Mouse (Mus musculus) intestine, embryonic 16.5 days (tissue): ENCODE measurements around the gene Asic2. TPM values are rescaled to one million over a fixed set of nuclear protein-coding genes. Genes with fewer than 3 reads are reported as not detected.

ENCODE experiments used
- ATAC-seq: fragments of 200-750 bp; cut with Nextera tagmentation; 2 replicates; pipeline ENCODE4 v1.8.0; 2017; ENCODE audit warnings: moderate TSS enrichment, moderate library complexity
- H3K27ac ChIP-seq: fragments of 300-500 bp; sonication (generic); 2 replicates; pipeline ENCODE4 v1.5.1; 2014; ENCODE audit warnings: mild to moderate bottlenecking, low read length
- H3K27me3 ChIP-seq: fragments of 300-500 bp; sonication (generic); replicated peaks from 2 replicates; pipeline ENCODE4 v1.6.1; 2014; ENCODE audit warnings: low read length, control low read depth, mixed read lengths; ENCODE audit not compliant: control insufficient read depth, insufficient read depth
- H3K36me3 ChIP-seq: fragments of 300-500 bp; sonication (generic); 2 replicates; pipeline ENCODE4 v1.6.1; 2014; ENCODE audit warnings: low read length, control low read depth; ENCODE audit not compliant: control insufficient read depth, insufficient read depth
- H3K4me1 ChIP-seq: fragments of 300-500 bp; sonication (generic); 2 replicates; pipeline ENCODE4 v1.6.1; 2014; ENCODE audit warnings: low read length, control low read depth, mixed read lengths; ENCODE audit not compliant: control insufficient read depth, insufficient read depth
- H3K4me2 ChIP-seq: fragments of 300-500 bp; sonication (generic); 2 replicates; pipeline ENCODE4 v1.6.1; 2014; ENCODE audit warnings: low read depth, low read length, control low read depth
- H3K4me3 ChIP-seq: fragments of 300-500 bp; sonication (generic); 2 replicates; pipeline ENCODE4 v1.5.1; 2014; ENCODE audit warnings: mild to moderate bottlenecking, low read length
- H3K9ac ChIP-seq: fragments of 300-500 bp; sonication (generic); 2 replicates; pipeline ENCODE4 v1.6.1; 2014; ENCODE audit warnings: low read depth, low read length
- H3K9me3 ChIP-seq: fragments of 300-500 bp; sonication (generic); 2 replicates; pipeline ENCODE4 v1.6.1; 2016; ENCODE audit warnings: low read length, control low read depth; ENCODE audit not compliant: control insufficient read depth
- WGBS: fragments of 180-500 bp; shearing (Covaris S2); extraction: QIAGEN DNeasy Blood & Tissue Kit; methylation state at CpG from one replicate; pipeline ENCODE4 v1.1.7; 2014; 5-methylcytosine and 5-hydroxymethylcytosine counted together
- polyA plus RNA-seq: library from polyadenylated mRNA; unstranded; fragments of >200 nt; fragmentation: Nextera tagmentation; extraction: Ambion mirVana; gene quantifications from 2 replicates; pipeline ENCODE4 v1.2.1, GENCODE M21; 2015

The Asic2 gene
- polyA plus RNA-seq, 1 experiment from 2014 or later, result 0.15 TPM

GRCm38 (mm10) chr11:81658850-81659249 lies 309.4 kb downstream of the Asic2 start:
- WGBS, result 52% methylated on average over 1 of the region's 1 CpGs
- Histone ChIP-seq H3K36me3 (no peaks in the 10 kb centered on the region), H3K4me3 (no peak overlapping the region), H3K9me3 (no peaks in the 10 kb centered on the region), H3K27me3 (no peaks in the 10 kb centered on the region), H3K27ac (no peak overlapping the region), H3K4me2 (no peak overlapping the region), H3K9ac (no peak overlapping the region), H3K4me1 (no peaks in the 10 kb centered on the region)
- no peak for ATAC-seq

- no peaks in the 10 kb centered on the region for H3K27me3 ChIP-seq
- H3K9me3 ChIP-seq, result no peaks in the 10 kb centered on the region
- H3K9ac ChIP-seq, result no peak overlapping the region
- H3K4me1 ChIP-seq, result no peaks in the 10 kb centered on the region
- WGBS, result 33% methylated on average over 2 of the region's 2 CpGs
- no peak overlapping the region for H3K27ac ChIP-seq
- ATAC-seq, result no peak
- no peak overlapping the region for H3K4me3 ChIP-seq
- H3K4me2 ChIP-seq, result no peak overlapping the region
- H3K36me3 ChIP-seq, result no peaks in the 10 kb centered on the region
Observed at GRCm38 (mm10) chr11:81657121-81657520, 311.1 kb downstream of the Asic2 start.

- no peaks in the 10 kb centered on the region for H3K36me3 ChIP-seq
- WGBS, result 32% methylated on average over 4 of the region's 4 CpGs
- no peaks in the 10 kb centered on the region for H3K4me1 ChIP-seq
- no peak for ATAC-seq
- no peaks in the 10 kb centered on the region for H3K9me3 ChIP-seq
- no peak overlapping the region for H3K4me2 ChIP-seq
- H3K4me3 ChIP-seq, result no peak overlapping the region
- no peak overlapping the region for H3K27ac ChIP-seq
- no peak overlapping the region for H3K9ac ChIP-seq
- H3K27me3 ChIP-seq, result no peaks in the 10 kb centered on the region
Observed at GRCm38 (mm10) chr11:81647828-81648227, 320.4 kb downstream of the Asic2 start.

GRCm38 (mm10) chr11:81645549-81645948 lies 322.7 kb downstream of the Asic2 start:
- no peak overlapping the region for H3K4me2 ChIP-seq
- no peaks in the 10 kb centered on the region for H3K9me3 ChIP-seq
- H3K4me3 ChIP-seq, result no peak overlapping the region
- H3K36me3 ChIP-seq, result no peaks in the 10 kb centered on the region
- ATAC-seq, result no peak
- H3K27me3 ChIP-seq, result no peaks in the 10 kb centered on the region
- H3K9ac ChIP-seq, result no peak overlapping the region
- 78% methylated on average over 3 of the region's 3 CpGs for WGBS
- H3K4me1 ChIP-seq, result no peaks in the 10 kb centered on the region
- H3K27ac ChIP-seq, result no peak overlapping the region

- ATAC-seq, result no peak
- Histone ChIP-seq H3K27ac (no peak overlapping the region), H3K4me1 (no peaks in the 10 kb centered on the region), H3K9ac (no peak overlapping the region), H3K4me2 (no peak overlapping the region), H3K4me3 (no peak overlapping the region), H3K9me3 (no peaks in the 10 kb centered on the region), H3K36me3 (no peaks in the 10 kb centered on the region), H3K27me3 (no peaks in the 10 kb centered on the region)
- WGBS, result 85% methylated on average over 9 of the region's 9 CpGs
Observed at GRCm38 (mm10) chr11:81636356-81636755, 331.9 kb downstream of the Asic2 start.

GRCm38 (mm10) chr11:81634360-81635350 lies 333.6 kb downstream of the Asic2 start:
- Histone ChIP-seq H3K27ac (no peak overlapping the region), H3K9ac (no peak overlapping the region), H3K4me1 (no peaks in the 10 kb centered on the region), H3K9me3 (0 out of 2 replicates have a peak, but pooled peaks cover 3% of the 10 kb centered on the region), H3K4me3 (no peak overlapping the region), H3K36me3 (no peaks in the 10 kb centered on the region), H3K4me2 (no peak overlapping the region), H3K27me3 (no peaks in the 10 kb centered on the region)
- ATAC-seq, result no peak
- WGBS, result 56% methylated on average over 25 of the region's 25 CpGs

GRCm38 (mm10) chr11:81625199-81625598 lies 343.1 kb downstream of the Asic2 start:
- Histone ChIP-seq H3K4me3 (no peak overlapping the region), H3K9ac (no peak overlapping the region), H3K27ac (no peak overlapping the region), H3K4me1 (no peaks in the 10 kb centered on the region), H3K4me2 (no peak overlapping the region), H3K36me3 (no peaks in the 10 kb centered on the region), H3K9me3 (0 out of 2 replicates have a peak, but pooled peaks cover 2% of the 10 kb centered on the region), H3K27me3 (no peaks in the 10 kb centered on the region)
- ATAC-seq, result no peak
- WGBS, result 60% methylated on average over 4 of the region's 4 CpGs

- Histone ChIP-seq H3K4me3 (no peak overlapping the region), H3K9ac (no peak overlapping the region), H3K27me3 (no peaks in the 10 kb centered on the region), H3K27ac (no peak overlapping the region), H3K9me3 (no peaks in the 10 kb centered on the region), H3K36me3 (no peaks in the 10 kb centered on the region), H3K4me1 (no peaks in the 10 kb centered on the region), H3K4me2 (no peak overlapping the region)
- 63% methylated on average over 6 of the region's 6 CpGs for WGBS
- no peak for ATAC-seq
Observed at GRCm38 (mm10) chr11:81620516-81620915, 347.7 kb downstream of the Asic2 start.

- H3K4me3 ChIP-seq, result no peak overlapping the region
- no peaks in the 10 kb centered on the region for H3K36me3 ChIP-seq
- peaks cover 10% of the 10 kb centered on the region for H3K4me1 ChIP-seq
- no peaks in the 10 kb centered on the region for H3K9me3 ChIP-seq
- H3K27ac ChIP-seq, result no peak overlapping the region
- 80% methylated on average over 8 of the region's 8 CpGs for whole genome bisulfite sequencing
- no peak overlapping the region for H3K9ac ChIP-seq
- peaks cover 3% of the 10 kb centered on the region; the same call in 1 of the 2 replicates for H3K27me3 ChIP-seq
- H3K4me2 ChIP-seq, result no peak overlapping the region
- ATAC-seq, result no peak
Observed at GRCm38 (mm10) chr11:81616437-81616836, 351.8 kb downstream of the Asic2 start.
